14 mouse cellular contexts compared by ENCODE assay signal in the genomic region with DNA sequence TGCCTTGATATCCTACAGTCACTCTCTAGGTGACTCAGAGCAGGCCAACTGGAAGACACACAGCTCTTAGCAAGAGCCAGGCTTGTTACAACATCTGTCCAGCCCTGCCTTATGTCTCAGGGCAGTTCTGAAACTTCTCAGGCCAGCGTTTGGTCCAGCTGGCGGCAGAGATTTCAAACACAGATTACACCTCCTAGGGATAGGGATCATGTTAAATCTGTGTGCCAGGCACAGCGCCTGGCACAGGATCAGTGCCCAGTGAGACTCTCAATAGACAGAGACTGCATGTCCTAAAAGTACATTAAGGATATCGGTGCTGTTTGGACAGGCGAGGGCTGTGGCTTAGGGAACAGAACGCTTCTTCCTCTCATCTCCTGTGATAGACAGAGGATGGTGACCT.
DNase-seq lines count a peak whose midpoint lies in the region.
"Had no signal": no experiment of that assay in that cellular context is flagged by ENCODE, and none has a peak within 500 bp of the region (broad histone marks: within the 10 kb centered on the region; RNA-seq: fewer than 3 reads in every experiment).

No protein-coding gene starts in this region.

- intact Hi-C loops in left cerebral cortex, postnatal 4 days (cut with DNase I): no loop called here

- DNase-seq in cerebellum, adult 11-12 months: peak; percentile 11
- DNase-seq in cerebellum, adult 11 months: no peak
- DNase-seq in left cerebral cortex, postnatal 4 days: peak; percentile 43
- no peak for DNase-seq in left cerebral cortex, adult 18-20 months (ENCODE audit: low spot score in 2 of 2)
- peak; percentile 20 for DNase-seq in retina, postnatal 1 day
- DNase-seq in retina, embryonic 14.5 days (ENCODE audit: low spot score): no peak
- DNase-seq: adrenal gland, adult 8-10 months; adrenal gland, postnatal 14 days; adrenal gland, postnatal 36 days; B cell, adult 2 months; cerebellum, adult 18-20 months; cerebellum, adult 8-10 months; cerebellum, adult 9-11 months; forebrain, postnatal 0 days had no signal

Comparison
In these comparisons a context has a peak if more than half of its experiments do, and no peak if none do; other contexts are left out.
1. DNase-seq: peak in cerebellum, adult 11-12 months (single experiment), left cerebral cortex, postnatal 4 days (single experiment) and retina, postnatal 1 day (single experiment); none in cerebellum, adult 11 months (single experiment), left cerebral cortex, adult 18-20 months (0 of 2) and retina, embryonic 14.5 days (single experiment).